Mouse (Mus musculus) liver, postnatal 0 days (tissue): ENCODE data around the gene Limch1. TPM values are rescaled to one million over a fixed set of nuclear protein-coding genes. Genes with fewer than 3 reads are reported as not detected.

Source experiments
- ATAC-seq: fragments of 200-750 bp; cut with Nextera tagmentation; 2 replicates; pipeline ENCODE4 v1.8.0; 2017; ENCODE audit warnings: mild to moderate bottlenecking, moderate library complexity
- DNase-seq: peaks from one replicate; pipeline ENCODE4 v3.0.0-alpha.2; 2016
- H3K27ac ChIP-seq: fragments of 300-500 bp; sonication (generic); 2 replicates; pipeline ENCODE4 v1.5.1; 2014; ENCODE audit warnings: antibody characterized with exemption, moderate library complexity, mild to moderate bottlenecking, low read depth
- H3K27me3 ChIP-seq: fragments of 300-500 bp; sonication (generic); 2 replicates; pipeline ENCODE4 v1.6.1; 2014; ENCODE audit warnings: low read length, control low read depth, mixed read lengths; ENCODE audit not compliant: insufficient read depth
- H3K36me3 ChIP-seq: fragments of 300-500 bp; sonication (generic); replicated peaks from 2 replicates; pipeline ENCODE4 v1.6.1; 2014; ENCODE audit warnings: mild to moderate bottlenecking, control low read depth, low read length, moderate library complexity, mixed read lengths; ENCODE audit not compliant: insufficient read depth
- H3K4me1 ChIP-seq: fragments of 300-500 bp; sonication (generic); 2 replicates; pipeline ENCODE4 v1.6.1; 2014; ENCODE audit warnings: antibody characterized with exemption, mild to moderate bottlenecking, control low read depth; ENCODE audit not compliant: insufficient read depth
- H3K4me2 ChIP-seq: fragments of 300-500 bp; sonication (generic); 2 replicates; pipeline ENCODE4 v1.6.1; 2014; ENCODE audit warnings: low read depth, mild to moderate bottlenecking, low read length, moderate library complexity, mixed read lengths
- H3K4me3 ChIP-seq: fragments of 300-500 bp; sonication (generic); 2 replicates; pipeline ENCODE4 v1.5.1; 2014; ENCODE audit warnings: low read depth, low read length
- H3K9ac ChIP-seq: fragments of 300-500 bp; sonication (generic); replicated peaks from 2 replicates; pipeline ENCODE4 v1.6.1; 2014; ENCODE audit warnings: mild to moderate bottlenecking, moderate library complexity
- H3K9me3 ChIP-seq: fragments of 300-500 bp; sonication (generic); 2 replicates; pipeline ENCODE4 v1.6.1; 2016; ENCODE audit warnings: mild to moderate bottlenecking, control low read depth, low read length, mixed read lengths
- CTCF ChIP-seq: sonication (generic); IDR thresholded peaks from 2 replicates; pipeline ENCODE4 v1.5.1; 2016; ENCODE audit warnings: antibody characterized with exemption, low read depth
- EP300 ChIP-seq: IDR thresholded peaks from 2 replicates; pipeline ENCODE4 v1.6.1; 2016; ENCODE audit warnings: antibody characterized with exemption, low read depth, mild to moderate bottlenecking
- WGBS: fragments of 180-500 bp; shearing (Covaris S2); extraction: QIAGEN DNeasy Blood & Tissue Kit; methylation state at CpG from one replicate; pipeline ENCODE4 v1.1.7; 2014; ENCODE audit not compliant: insufficient replicate concordance; 5-methylcytosine and 5-hydroxymethylcytosine counted together
- polyA plus RNA-seq: library from polyadenylated mRNA; unstranded; fragments of >200 nt; fragmentation: Nextera tagmentation; extraction: Ambion mirVana; gene quantifications from 2 replicates; pipeline ENCODE4 v1.2.1, GENCODE M21; 2015

Gene Limch1
- polyA plus RNA-seq, 1 experiment from 2014 or later: 1.6 TPM

DNA sequence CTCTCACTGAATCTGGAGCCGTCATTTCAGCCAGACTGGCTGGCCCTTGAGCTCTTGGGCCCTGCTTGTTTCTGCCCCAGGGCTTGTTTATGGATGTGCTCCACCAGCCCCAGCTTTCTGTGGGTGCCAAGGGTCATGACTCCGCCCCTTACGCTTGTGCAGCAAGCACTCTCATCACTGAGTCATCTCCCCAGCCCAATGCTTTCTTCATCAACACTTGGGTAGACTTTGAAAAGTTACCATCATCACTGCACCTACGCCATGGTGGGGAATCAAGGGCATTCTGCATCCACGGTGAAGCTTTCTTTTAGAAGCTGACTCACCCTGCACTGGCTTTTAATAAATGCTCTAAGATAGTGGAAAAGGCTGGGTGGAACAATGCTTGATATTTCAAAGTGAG is 97.1 kb downstream of the Limch1 start:
- H3K27me3 ChIP-seq: no peaks in the 10 kb centered on the region
- ATAC-seq: no peak
- H3K9me3 ChIP-seq: no peaks in the 10 kb centered on the region
- TF ChIP-seq CTCF (no peak), EP300 (no peak)
- no peak overlapping the region for H3K4me3 ChIP-seq
- H3K4me2 ChIP-seq: no peak overlapping the region
- 76% methylated on average over 5 of the region's 5 CpGs for WGBS
- no peak for DNase-seq
- H3K9ac ChIP-seq: no peak overlapping the region
- H3K27ac ChIP-seq: no peak overlapping the region
- H3K36me3 ChIP-seq: no peaks in the 10 kb centered on the region
- H3K4me1 ChIP-seq: no peaks in the 10 kb centered on the region

DNA sequence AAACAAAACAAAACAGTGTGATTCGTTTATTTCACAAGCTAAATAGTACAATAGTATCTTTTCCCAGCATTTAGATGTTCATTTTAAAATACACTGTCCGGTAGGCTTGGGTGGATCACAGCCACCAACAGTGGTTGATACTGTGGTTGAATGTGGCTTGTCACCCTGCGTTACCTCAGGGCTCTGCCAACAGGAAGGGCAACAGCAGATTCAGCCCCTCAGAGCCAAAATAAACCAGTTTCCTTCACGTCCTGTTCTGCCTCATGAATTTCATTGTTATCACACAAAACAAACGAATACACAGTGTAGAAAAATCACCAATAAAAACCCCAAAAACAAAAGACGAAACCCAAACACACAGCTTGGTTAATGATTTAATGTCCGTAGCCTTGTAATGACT is 102.5 kb downstream of the Limch1 start:
- no peak for ATAC-seq
- H3K4me2 ChIP-seq: no peak overlapping the region
- H3K4me1 ChIP-seq: no peaks in the 10 kb centered on the region
- no peaks in the 10 kb centered on the region for H3K9me3 ChIP-seq
- 41% methylated on average over 7 of the region's 7 CpGs for WGBS
- no peak for DNase-seq
- no peak overlapping the region for H3K9ac ChIP-seq
- H3K27me3 ChIP-seq: no peaks in the 10 kb centered on the region
- no peaks in the 10 kb centered on the region for H3K36me3 ChIP-seq
- H3K27ac ChIP-seq: no peak overlapping the region
- no peak for TF ChIP-seq EP300
- TF ChIP-seq CTCF: no peak
- H3K4me3 ChIP-seq: no peak overlapping the region

DNA sequence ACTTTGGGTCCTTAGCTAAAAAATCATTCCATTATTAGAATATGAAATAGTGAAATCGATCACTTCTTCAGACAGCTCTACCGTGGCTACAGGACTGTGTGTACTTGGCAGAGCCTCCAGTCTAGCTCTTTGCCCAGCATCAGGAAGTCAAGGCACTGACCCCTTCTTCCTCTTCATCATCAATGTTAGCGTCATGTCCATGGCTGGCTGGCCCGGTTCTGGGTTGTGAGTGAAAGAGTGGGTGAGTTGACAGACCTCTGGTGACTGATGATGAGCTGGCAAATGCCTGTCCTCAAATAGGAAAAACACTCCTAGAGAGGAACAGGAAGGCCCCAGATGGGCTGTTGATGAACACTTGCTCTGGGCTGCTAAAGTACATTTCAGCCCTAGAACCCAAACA is 103.5 kb downstream of the Limch1 start:
- DNase-seq: no peak
- Histone ChIP-seq H3K27ac (no peak overlapping the region), H3K27me3 (no peaks in the 10 kb centered on the region), H3K9ac (no peak overlapping the region), H3K4me1 (no peaks in the 10 kb centered on the region), H3K4me2 (no peak overlapping the region), H3K4me3 (no peak overlapping the region), H3K36me3 (no peaks in the 10 kb centered on the region), H3K9me3 (no peaks in the 10 kb centered on the region)
- WGBS: 56% methylated on average over 4 of the region's 4 CpGs
- no peak for TF ChIP-seq EP300
- ATAC-seq: no peak

DNA sequence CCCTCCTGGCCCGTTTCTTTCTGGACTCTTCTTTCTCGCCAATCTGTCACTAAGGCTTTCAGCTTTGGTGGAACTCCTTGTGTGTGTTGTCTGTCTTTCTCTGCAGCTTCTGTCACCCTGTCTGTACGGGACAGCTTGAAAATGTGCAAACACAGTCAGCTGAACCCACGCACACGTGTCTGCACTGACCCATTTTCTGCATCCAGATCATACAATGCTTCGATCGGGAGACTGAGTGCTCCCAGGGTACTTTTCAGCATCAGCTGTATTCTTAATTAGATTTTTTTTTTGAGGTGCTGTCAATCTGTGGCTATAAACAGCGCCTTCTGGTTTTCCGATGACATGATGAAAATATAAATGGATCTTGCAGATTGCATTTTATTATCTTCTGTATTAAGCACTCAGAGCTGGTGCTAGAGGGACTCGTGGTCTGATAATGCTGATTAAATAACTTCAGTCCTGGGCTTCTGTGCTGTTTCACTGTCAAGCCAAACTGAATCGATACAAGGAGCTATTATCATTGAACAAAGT is 105.2 kb downstream of the Limch1 start:
- Histone ChIP-seq H3K4me2 (no peak overlapping the region), H3K4me3 (no peak overlapping the region), H3K27me3 (no peaks in the 10 kb centered on the region), H3K27ac (no peak overlapping the region), H3K36me3 (no peaks in the 10 kb centered on the region), H3K9ac (no peak overlapping the region), H3K9me3 (no peaks in the 10 kb centered on the region), H3K4me1 (no peaks in the 10 kb centered on the region)
- DNase-seq (no peak), ATAC-seq (no peak)
- WGBS: 76% methylated on average over 11 of the region's 11 CpGs
- TF ChIP-seq EP300 (no peak), CTCF (no peak)

DNA sequence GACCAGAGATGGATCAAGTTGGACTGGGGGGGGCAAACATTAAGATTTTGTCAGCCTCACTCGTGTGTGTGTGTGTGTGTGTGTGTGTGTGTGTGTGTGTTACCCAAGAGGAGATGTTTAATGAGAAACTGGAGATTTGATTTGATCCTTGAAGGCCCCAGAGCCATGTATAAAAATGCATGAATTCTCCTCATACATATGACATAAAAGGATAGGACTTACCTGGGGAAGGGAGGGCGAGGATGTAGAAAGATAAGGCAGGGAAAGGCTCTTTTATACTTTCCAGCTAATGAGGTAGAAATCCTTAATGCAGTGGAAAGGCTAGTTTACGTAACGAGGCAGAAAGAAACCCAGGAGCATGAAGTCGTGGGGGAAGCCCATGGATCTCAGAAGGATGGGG is 106.1 kb downstream of the Limch1 start:
- H3K4me1 ChIP-seq: no peaks in the 10 kb centered on the region
- 68% methylated on average over 5 of the region's 5 CpGs for WGBS
- H3K9me3 ChIP-seq: no peaks in the 10 kb centered on the region
- H3K27ac ChIP-seq: no peak overlapping the region
- DNase-seq (no peak), ATAC-seq (no peak)
- H3K27me3 ChIP-seq: no peaks in the 10 kb centered on the region
- H3K36me3 ChIP-seq: no peaks in the 10 kb centered on the region
- TF ChIP-seq CTCF (no peak), EP300 (no peak)
- no peak overlapping the region for H3K4me3 ChIP-seq
- no peak overlapping the region for H3K9ac ChIP-seq
- H3K4me2 ChIP-seq: no peak overlapping the region

DNA sequence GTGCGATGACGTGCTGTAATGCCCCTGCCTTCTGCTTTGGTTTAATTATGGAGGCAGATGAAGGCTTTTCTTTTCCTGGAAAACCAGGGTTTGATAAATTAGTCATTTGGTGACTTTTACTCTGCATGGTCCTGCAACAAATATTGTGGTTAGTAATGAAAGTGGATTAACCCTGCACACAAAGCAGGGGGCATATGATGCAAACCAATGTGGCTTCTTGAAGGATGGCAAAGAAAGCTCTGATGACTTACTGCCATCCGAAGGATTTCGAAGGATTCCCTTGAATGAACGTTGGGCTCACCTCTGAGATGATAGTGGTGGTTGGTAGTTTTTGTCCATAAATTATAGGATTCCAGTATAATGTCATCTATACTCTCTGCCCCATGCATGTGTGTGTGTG is 108.6 kb downstream of the Limch1 start:
- DNase-seq (no peak), ATAC-seq (no peak)
- no peak overlapping the region for H3K4me3 ChIP-seq
- no peaks in the 10 kb centered on the region for H3K9me3 ChIP-seq
- 74% methylated on average over 5 of the region's 5 CpGs for WGBS
- H3K9ac ChIP-seq: no peak overlapping the region
- no peak overlapping the region for H3K4me2 ChIP-seq
- H3K4me1 ChIP-seq: no peaks in the 10 kb centered on the region
- no peaks in the 10 kb centered on the region for H3K27me3 ChIP-seq
- H3K36me3 ChIP-seq: no peaks in the 10 kb centered on the region
- no peak overlapping the region for H3K27ac ChIP-seq
- TF ChIP-seq EP300 (no peak), CTCF (no peak)

DNA sequence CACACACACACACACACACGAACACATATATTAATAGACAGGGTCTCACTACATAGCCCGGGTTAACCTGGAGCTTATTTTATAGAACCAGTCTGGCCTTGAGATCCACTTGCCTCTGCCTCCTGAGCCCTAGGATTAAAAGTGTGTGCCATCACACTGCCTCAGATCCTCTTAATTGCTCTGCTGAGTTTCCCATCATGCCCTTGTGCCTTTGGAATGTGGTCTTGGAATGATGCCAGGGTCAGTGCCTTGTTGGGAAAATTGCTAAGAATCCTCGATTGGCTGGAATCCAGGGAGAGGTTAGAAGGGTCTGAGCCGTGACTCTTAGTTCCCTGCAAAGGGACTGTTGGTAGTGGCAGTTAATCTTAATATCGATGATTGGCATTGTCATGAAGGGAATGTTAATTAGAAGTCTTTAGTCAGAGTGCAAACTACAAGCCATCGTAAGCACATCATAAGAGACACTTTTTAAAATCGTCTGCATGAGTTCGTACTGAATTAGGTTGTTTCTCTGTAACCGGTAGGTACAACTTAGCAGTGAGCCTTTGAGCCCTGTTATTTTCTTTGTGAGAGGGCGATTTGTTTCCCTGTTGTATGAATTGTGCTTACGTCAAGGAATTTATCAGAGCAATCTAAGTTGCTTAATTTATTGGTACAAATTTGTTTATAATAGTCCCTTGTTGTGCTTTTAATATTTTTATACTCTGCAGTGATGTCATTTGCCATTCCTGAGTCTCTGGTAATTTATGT is 109.9 kb downstream of the Limch1 start:
- no peak overlapping the region for H3K27ac ChIP-seq
- H3K36me3 ChIP-seq: no peaks in the 10 kb centered on the region
- no peak overlapping the region for H3K4me3 ChIP-seq
- H3K4me1 ChIP-seq: no peaks in the 10 kb centered on the region
- H3K9ac ChIP-seq: no peak overlapping the region
- no peaks in the 10 kb centered on the region for H3K9me3 ChIP-seq
- no peaks in the 10 kb centered on the region for H3K27me3 ChIP-seq
- TF ChIP-seq CTCF (no peak), EP300 (no peak)
- ATAC-seq (no peak), DNase-seq (no peak)
- H3K4me2 ChIP-seq: no peak overlapping the region
- 76% methylated on average over 11 of the region's 11 CpGs for WGBS
